Mouse (Mus musculus) small intestine, adult 2 months (tissue): ENCODE measurements around the gene Nyap1.

Source experiments
- CTCF ChIP-seq: fragments of 200-500 bp; IDR thresholded peaks from 2 replicates; pipeline ENCODE4 v1.5.1; 2012; ENCODE audit warnings: low read depth, mild to moderate bottlenecking, control low read depth, inconsistent platforms, low read length, moderate library complexity, mixed read lengths; ENCODE audit not compliant: insufficient replicate concordance, insufficient read length; ENCODE audit errors: extremely low read depth
- POLR2A ChIP-seq: fragments of 200-500 bp; IDR thresholded peaks from 2 replicates; pipeline ENCODE4 v1.6.1; 2012; ENCODE audit warnings: low read depth, mild to moderate bottlenecking, control low read depth, inconsistent platforms, low read length, moderate library complexity

GRCm38 (mm10) chr5:137782776-137783522, 41.5 kb upstream of the Nyap1 start:
- TF ChIP-seq CTCF (no peak), POLR2A (no peak)
